Mouse (Mus musculus) intestine, embryonic 16.5 days (tissue): Measurements from ENCODE around the gene Slc35a3. TPM values are rescaled to one million over a fixed set of nuclear protein-coding genes. Genes with fewer than 3 reads are reported as not detected.

ENCODE experiments used
- ATAC-seq: fragments of 200-750 bp; cut with Nextera tagmentation; 2 replicates; pipeline ENCODE4 v1.8.0; 2017; ENCODE audit warnings: moderate TSS enrichment, moderate library complexity
- H3K27ac ChIP-seq: fragments of 300-500 bp; sonication (generic); 2 replicates; pipeline ENCODE4 v1.5.1; 2014; ENCODE audit warnings: mild to moderate bottlenecking, low read length
- H3K27me3 ChIP-seq: fragments of 300-500 bp; sonication (generic); replicated peaks from 2 replicates; pipeline ENCODE4 v1.6.1; 2014; ENCODE audit warnings: low read length, control low read depth, mixed read lengths; ENCODE audit not compliant: control insufficient read depth, insufficient read depth
- H3K36me3 ChIP-seq: fragments of 300-500 bp; sonication (generic); 2 replicates; pipeline ENCODE4 v1.6.1; 2014; ENCODE audit warnings: low read length, control low read depth; ENCODE audit not compliant: control insufficient read depth, insufficient read depth
- H3K4me1 ChIP-seq: fragments of 300-500 bp; sonication (generic); 2 replicates; pipeline ENCODE4 v1.6.1; 2014; ENCODE audit warnings: low read length, control low read depth, mixed read lengths; ENCODE audit not compliant: control insufficient read depth, insufficient read depth
- H3K4me2 ChIP-seq: fragments of 300-500 bp; sonication (generic); 2 replicates; pipeline ENCODE4 v1.6.1; 2014; ENCODE audit warnings: low read depth, low read length, control low read depth
- H3K4me3 ChIP-seq: fragments of 300-500 bp; sonication (generic); 2 replicates; pipeline ENCODE4 v1.5.1; 2014; ENCODE audit warnings: mild to moderate bottlenecking, low read length
- H3K9ac ChIP-seq: fragments of 300-500 bp; sonication (generic); 2 replicates; pipeline ENCODE4 v1.6.1; 2014; ENCODE audit warnings: low read depth, low read length
- H3K9me3 ChIP-seq: fragments of 300-500 bp; sonication (generic); 2 replicates; pipeline ENCODE4 v1.6.1; 2016; ENCODE audit warnings: low read length, control low read depth; ENCODE audit not compliant: control insufficient read depth
- WGBS: fragments of 180-500 bp; shearing (Covaris S2); extraction: QIAGEN DNeasy Blood & Tissue Kit; methylation state at CpG from one replicate; pipeline ENCODE4 v1.1.7; 2014; 5-methylcytosine and 5-hydroxymethylcytosine counted together
- polyA plus RNA-seq: library from polyadenylated mRNA; unstranded; fragments of >200 nt; fragmentation: Nextera tagmentation; extraction: Ambion mirVana; gene quantifications from 2 replicates; pipeline ENCODE4 v1.2.1, GENCODE M21; 2015

Slc35a3 gene
- polyA plus RNA-seq, 1 experiment from 2014 or later: 19.8 TPM

- Histone ChIP-seq H3K4me3 (no peak overlapping the region), H3K4me1 (peaks cover 6% of the 10 kb centered on the region), H3K27ac (peak overlapping the region; percentile 11; the same call in 1 of the 2 replicates), H3K9me3 (no peaks in the 10 kb centered on the region), H3K9ac (no peak overlapping the region), H3K4me2 (no peak overlapping the region), H3K36me3 (no peaks in the 10 kb centered on the region), H3K27me3 (no peaks in the 10 kb centered on the region)
- 34% methylated on average over 9 of the region's 9 CpGs for WGBS
- peak; percentile 81 for ATAC-seq
These were observed 14.2 kb upstream of the Slc35a3 start for GRCm38 (mm10) chr3:116726807-116727206.

DNA sequence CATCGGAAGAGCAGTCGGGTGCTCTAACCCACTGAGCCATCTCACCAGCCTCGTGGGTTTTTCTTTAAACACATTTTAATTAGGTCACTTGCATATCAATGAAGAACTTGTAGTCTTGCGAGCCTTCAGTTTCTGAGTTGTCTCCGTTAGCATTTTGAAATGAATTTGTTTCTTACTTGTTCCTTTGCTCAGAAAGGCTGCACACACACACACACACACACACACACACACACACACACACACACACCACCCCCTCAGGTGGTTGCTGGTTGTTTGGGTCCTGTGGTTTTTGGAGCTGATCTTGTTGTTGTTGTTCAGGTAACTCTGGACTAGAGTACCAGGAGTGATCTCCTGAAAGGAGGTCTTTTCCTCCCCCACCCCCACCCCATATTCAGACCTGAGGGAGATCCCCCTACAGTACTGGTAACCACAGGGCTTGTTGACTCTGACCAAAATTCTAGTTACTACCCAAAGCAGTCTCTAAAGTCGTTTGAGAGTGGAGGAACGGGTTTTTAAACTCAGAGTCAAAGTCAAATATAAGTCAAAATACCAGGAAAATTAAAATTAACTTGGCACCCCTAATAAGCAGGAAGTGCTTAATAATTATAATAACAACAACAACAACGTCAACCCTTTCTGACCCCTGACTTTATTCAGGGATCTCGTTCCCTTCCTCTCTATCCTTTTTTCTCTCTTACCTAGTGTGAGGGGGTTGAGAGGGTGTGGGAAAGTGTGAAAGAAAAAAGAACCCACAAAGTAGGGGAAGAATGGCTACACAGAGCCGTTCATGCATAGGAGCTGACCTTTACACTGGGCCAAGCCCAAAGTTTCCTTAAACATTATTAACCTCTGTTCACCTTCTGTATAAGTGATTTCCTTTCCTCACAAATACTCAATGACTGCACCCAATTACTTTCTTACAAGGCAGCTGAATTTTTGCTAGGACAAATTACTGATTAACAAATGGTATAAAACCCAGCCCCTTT lies 11.2 kb upstream of the Slc35a3 start:
- no peaks in the 10 kb centered on the region for H3K9me3 ChIP-seq
- no peak overlapping the region for H3K4me3 ChIP-seq
- peaks cover 6% of the 10 kb centered on the region for H3K4me1 ChIP-seq
- H3K27me3 ChIP-seq: no peaks in the 10 kb centered on the region
- H3K9ac ChIP-seq: no peak overlapping the region
- ATAC-seq: peak; percentile 50; the same call in 1 of the 2 replicates
- H3K36me3 ChIP-seq: no peaks in the 10 kb centered on the region
- H3K4me2 ChIP-seq: no peak overlapping the region
- no peak overlapping the region for H3K27ac ChIP-seq
- WGBS: 62% methylated on average over 10 of the region's 10 CpGs

- H3K9me3 ChIP-seq: no peaks in the 10 kb centered on the region
- ATAC-seq: no peak
- H3K36me3 ChIP-seq: no peaks in the 10 kb centered on the region
- H3K27ac ChIP-seq: no peak overlapping the region
- 68% methylated on average over 4 of the region's 4 CpGs for WGBS
- H3K27me3 ChIP-seq: no peaks in the 10 kb centered on the region
- no peak overlapping the region for H3K9ac ChIP-seq
- H3K4me2 ChIP-seq: no peak overlapping the region
- H3K4me1 ChIP-seq: peaks cover 6% of the 10 kb centered on the region
- no peak overlapping the region for H3K4me3 ChIP-seq
These were observed 10.3 kb upstream of the Slc35a3 start for GRCm38 (mm10) chr3:116722980-116723379.

DNA sequence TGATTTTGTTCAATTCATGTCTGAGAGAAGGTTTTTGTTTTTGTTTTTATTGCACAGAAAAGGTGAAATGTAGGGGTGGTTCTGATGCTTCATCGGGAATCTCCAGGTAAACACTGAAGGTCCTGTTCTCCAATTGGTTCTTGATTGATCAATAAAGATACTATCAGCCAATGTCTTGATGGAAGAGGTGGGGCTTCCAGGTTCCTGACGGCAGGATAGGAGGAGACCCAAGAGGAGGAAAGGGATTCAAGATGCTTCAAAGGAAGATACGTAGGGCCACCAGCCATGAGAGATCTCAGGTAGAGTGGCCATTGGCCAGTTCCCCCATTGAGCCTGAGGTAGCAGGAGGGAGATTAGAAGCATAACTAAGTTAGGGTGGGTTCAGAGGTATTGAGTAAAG lies 6.3 kb upstream of the Slc35a3 start:
- peaks cover 2% of the 10 kb centered on the region for H3K4me1 ChIP-seq
- no peak overlapping the region for H3K4me2 ChIP-seq
- H3K9ac ChIP-seq: no peak overlapping the region
- H3K9me3 ChIP-seq: no peaks in the 10 kb centered on the region
- no peak for ATAC-seq
- no peak overlapping the region for H3K4me3 ChIP-seq
- no peaks in the 10 kb centered on the region for H3K36me3 ChIP-seq
- WGBS: 63% methylated on average over 3 of the region's 3 CpGs
- no peak overlapping the region for H3K27ac ChIP-seq
- no peaks in the 10 kb centered on the region for H3K27me3 ChIP-seq

GRCm38 (mm10) chr3:116713031-116713430 lies 400 bp upstream of the Slc35a3 start:
- no peaks in the 10 kb centered on the region for H3K27me3 ChIP-seq
- peaks cover 12% of the 10 kb centered on the region for H3K4me1 ChIP-seq
- ATAC-seq: no peak
- H3K9me3 ChIP-seq: no peaks in the 10 kb centered on the region
- peak overlapping the region; percentile 97 for H3K9ac ChIP-seq
- WGBS: 32% methylated on average over 5 of the region's 5 CpGs
- H3K4me2 ChIP-seq: peak overlapping the region; percentile 84
- H3K4me3 ChIP-seq: peak overlapping the region; percentile 95
- H3K36me3 ChIP-seq: no peaks in the 10 kb centered on the region
- no peak overlapping the region for H3K27ac ChIP-seq

GRCm38 (mm10) chr3:116711624-116712435 lies 801 bp downstream of the Slc35a3 start:
- Histone ChIP-seq H3K27ac (peak overlapping the region; percentile 90), H3K27me3 (no peaks in the 10 kb centered on the region), H3K4me3 (peak overlapping the region; percentile 95), H3K4me2 (peak overlapping the region; percentile 84), H3K9me3 (no peaks in the 10 kb centered on the region), H3K4me1 (peaks cover 12% of the 10 kb centered on the region), H3K9ac (peak overlapping the region; percentile 97), H3K36me3 (no peaks in the 10 kb centered on the region)
- peak; percentile 95 for ATAC-seq
- WGBS: under 1% methylated on average over 85 of the region's 85 CpGs

DNA sequence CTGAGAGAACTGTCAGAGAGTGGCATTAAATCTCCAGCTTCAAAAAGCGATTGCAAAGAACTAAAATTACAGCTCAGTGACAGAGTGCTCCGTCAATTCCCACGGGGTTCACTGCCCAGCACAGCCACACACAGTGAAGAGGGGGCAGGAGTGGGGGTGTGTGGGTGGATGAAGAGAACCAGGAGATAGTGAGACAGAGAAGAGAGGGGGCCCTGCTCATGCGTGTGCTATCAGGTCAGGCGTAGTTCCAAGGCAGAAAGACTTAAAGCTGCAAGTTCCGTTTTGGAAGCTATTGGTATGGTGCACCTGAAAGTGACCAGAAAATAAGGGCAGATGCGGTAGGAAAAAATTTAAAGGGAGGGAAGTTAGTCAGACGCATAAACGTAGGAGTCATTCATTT lies 1.7 kb downstream of the Slc35a3 start:
- H3K4me3 ChIP-seq: peak overlapping the region; percentile 95
- H3K27me3 ChIP-seq: no peaks in the 10 kb centered on the region
- WGBS: 44% methylated on average over 9 of the region's 9 CpGs
- H3K9ac ChIP-seq: peak overlapping the region; percentile 56; the same call in 1 of the 2 replicates
- H3K4me1 ChIP-seq: peaks cover 12% of the 10 kb centered on the region
- no peaks in the 10 kb centered on the region for H3K9me3 ChIP-seq
- peak overlapping the region; percentile 84 for H3K4me2 ChIP-seq
- ATAC-seq: no peak
- H3K27ac ChIP-seq: no peak overlapping the region
- H3K36me3 ChIP-seq: no peaks in the 10 kb centered on the region

DNA sequence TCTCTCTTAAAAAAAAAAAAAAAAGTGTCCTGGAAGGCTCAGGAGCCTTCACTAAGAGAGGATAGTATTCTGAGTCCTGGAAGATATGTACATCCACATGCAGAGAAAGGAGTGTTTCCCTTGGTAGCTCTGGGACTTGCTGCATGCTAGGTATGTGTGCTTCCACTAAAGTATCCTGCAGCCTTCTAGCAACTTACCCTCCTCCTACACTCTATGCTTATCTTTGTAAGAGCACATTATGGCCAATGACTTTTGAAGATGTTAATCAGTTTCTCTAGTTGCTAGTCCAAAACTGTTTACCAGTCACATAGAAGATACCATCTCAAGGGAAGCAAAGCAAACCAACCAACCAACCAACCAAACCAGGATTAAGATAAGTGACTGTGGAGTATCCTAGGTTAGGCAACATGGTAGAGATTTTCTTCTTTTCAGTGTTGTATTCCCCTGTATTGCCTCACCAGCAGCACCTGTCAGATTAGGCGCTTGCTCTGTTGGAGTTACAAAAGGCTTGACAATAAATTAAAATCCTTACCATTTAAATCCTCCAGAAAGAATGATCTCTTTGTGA lies 6.9 kb downstream of the Slc35a3 start:
- H3K4me3 ChIP-seq: no peak overlapping the region
- no peak overlapping the region for H3K4me2 ChIP-seq
- no peaks in the 10 kb centered on the region for H3K9me3 ChIP-seq
- H3K36me3 ChIP-seq: no peaks in the 10 kb centered on the region
- H3K27me3 ChIP-seq: no peaks in the 10 kb centered on the region
- no peak for ATAC-seq
- H3K4me1 ChIP-seq: peaks cover under 1% of the 10 kb centered on the region
- WGBS: 93% methylated on average over 1 of the region's 1 CpGs
- H3K9ac ChIP-seq: no peak overlapping the region
- H3K27ac ChIP-seq: no peak overlapping the region

DNA sequence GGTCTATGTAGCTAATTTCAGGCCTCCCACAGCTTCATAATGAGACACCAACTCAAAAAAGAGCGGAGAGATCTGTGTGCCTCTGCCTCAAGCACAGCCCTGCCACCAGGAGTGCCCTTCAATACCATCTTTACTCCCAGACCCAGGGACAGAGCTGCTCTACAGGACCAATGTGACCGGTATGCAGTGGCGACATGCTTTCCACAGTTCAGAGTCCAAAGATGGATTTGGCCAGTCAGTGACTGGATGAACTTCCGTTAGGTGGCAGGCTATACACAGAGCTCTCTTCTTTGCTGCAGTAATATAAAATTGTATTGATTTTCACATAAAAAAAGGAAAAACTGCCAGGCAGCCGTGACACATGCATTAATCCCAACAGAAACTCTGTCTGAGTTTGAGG lies 8.8 kb downstream of the Slc35a3 start:
- no peak overlapping the region for H3K4me2 ChIP-seq
- H3K4me3 ChIP-seq: no peak overlapping the region
- H3K9ac ChIP-seq: no peak overlapping the region
- WGBS: 86% methylated on average over 5 of the region's 5 CpGs
- H3K9me3 ChIP-seq: no peaks in the 10 kb centered on the region
- ATAC-seq: peak; percentile 77; the same call in 1 of the 2 replicates
- H3K27me3 ChIP-seq: no peaks in the 10 kb centered on the region
- H3K27ac ChIP-seq: no peak overlapping the region
- no peaks in the 10 kb centered on the region for H3K4me1 ChIP-seq
- H3K36me3 ChIP-seq: no peaks in the 10 kb centered on the region
